Mouse (Mus musculus): ENCODE measurements around the gene Olfr504. TPM values are rescaled to one million over a fixed set of nuclear protein-coding genes. Genes with fewer than 3 reads are reported as not detected.

Gene Olfr504
- not detected for polyA plus RNA-seq (2017; shearing (Covaris generic))

GRCm38 (mm10) chr7:108565693-108566092 lies at the start of gene Olfr504:
Gene Olfr504 (minus strand): TSS chr7:108565793.

DNA sequence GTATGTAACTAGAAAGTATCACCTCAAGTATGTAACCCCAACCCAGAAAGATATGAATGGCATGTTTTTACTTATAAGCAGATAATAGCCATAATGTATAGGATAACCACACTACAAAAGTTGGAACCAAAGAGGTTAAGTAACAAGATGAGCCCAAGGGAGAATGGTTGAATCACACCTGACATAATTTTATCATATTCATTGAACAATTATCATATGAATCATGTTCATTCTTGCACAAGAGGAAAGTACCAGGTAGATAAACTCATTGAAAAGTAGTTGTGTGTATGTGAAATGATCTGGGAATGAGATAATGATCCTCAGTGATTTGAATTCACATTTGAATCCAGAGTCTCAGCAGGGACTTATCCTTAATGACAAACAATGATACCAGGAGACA lies 44.9 kb upstream of the Olfr504 start, which contains the start of gene Olfr506:
TSS of gene Olfr506 (plus strand) at position 301 of the 400 bp plus-strand sequence.

DNA sequence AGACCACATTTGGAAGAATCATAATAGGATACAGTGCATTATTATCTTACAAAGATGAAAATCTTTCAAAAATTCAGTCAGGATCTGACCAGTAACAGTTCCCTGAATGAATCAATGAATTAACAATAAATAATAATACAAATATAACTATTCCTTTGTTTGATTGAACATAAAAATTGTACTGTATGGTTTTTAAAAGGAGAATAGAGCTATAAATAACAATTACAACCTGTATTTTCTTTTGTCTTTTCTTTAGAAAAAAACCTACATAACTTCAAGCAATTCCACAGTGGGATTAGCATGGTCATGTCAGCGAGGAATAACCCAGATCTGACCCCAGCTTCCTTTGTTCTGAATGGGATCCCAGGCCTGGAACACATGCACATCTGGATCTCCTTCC lies 21.4 kb downstream of the Olfr504 start, which contains the start of gene Olfr503:
TSS of gene Olfr503 (plus strand) at position 301 of the 400 bp plus-strand sequence.

GRCm38 (mm10) chr7:108524965-108525364 lies 40.6 kb downstream of the Olfr504 start, which contains the start of gene Olfr502:
Gene Olfr502 (minus strand): TSS chr7:108525065.

Other genes starting within 250 kb of the Olfr504 start
- not detected for gene Olfr492, start 242.1 kb downstream of the Olfr504 start, polyA plus RNA-seq (2017; shearing (Covaris generic))
- not detected for gene Olfr493, start 218.8 kb downstream of the Olfr504 start, polyA plus RNA-seq (2017; shearing (Covaris generic))
- not detected for gene Olfr494, start 200.5 kb downstream of the Olfr504 start, polyA plus RNA-seq (2017; shearing (Covaris generic))
- not detected for gene Olfr495, start 172.6 kb downstream of the Olfr504 start, polyA plus RNA-seq (2017; shearing (Covaris generic))
- not detected for gene Olfr497, start 145.4 kb downstream of the Olfr504 start, polyA plus RNA-seq (2017; shearing (Covaris generic))
- gene Olfr498, start 100.5 kb downstream of the Olfr504 start, polyA plus RNA-seq (2017; shearing (Covaris generic)) = not detected
- gene Olfr502, start 40.7 kb downstream of the Olfr504 start, polyA plus RNA-seq (2017; shearing (Covaris generic)) = 0.20 TPM
- not detected for gene Olfr503, start 21.3 kb downstream of the Olfr504 start, polyA plus RNA-seq (2017; shearing (Covaris generic))
- gene Olfr506, start 45.0 kb upstream of the Olfr504 start, polyA plus RNA-seq (2017; shearing (Covaris generic)) = not detected
- not detected for gene Olfr507, start 56.0 kb upstream of the Olfr504 start, polyA plus RNA-seq (2017; shearing (Covaris generic))
- not detected for gene Olfr508, start 64.2 kb upstream of the Olfr504 start, polyA plus RNA-seq (2017; shearing (Covaris generic))
- not detected for gene Olfr509, start 86.1 kb upstream of the Olfr504 start, polyA plus RNA-seq (2017; shearing (Covaris generic))
- not detected for gene Olfr510, start 100.6 kb upstream of the Olfr504 start, polyA plus RNA-seq (2017; shearing (Covaris generic))
- gene Olfr512, start 147.5 kb upstream of the Olfr504 start, polyA plus RNA-seq (2017; shearing (Covaris generic)) = not detected
- not detected for gene Olfr513, start 185.2 kb upstream of the Olfr504 start, polyA plus RNA-seq (2017; shearing (Covaris generic))

Measured in effector memory CD4-positive, alpha-beta T cell, adult 7 months (primary cell).